In genomic region chr15:3581861-3582806, GRCm38 (mm10) we compare ENCODE assay signal across 8 mouse cellular contexts. TPM values are rescaled to one million over a fixed set of nuclear protein-coding genes. Genes with fewer than 3 reads are reported as not detected.
DNase-seq lines count a peak whose midpoint lies in the region; ATAC-seq and TF ChIP-seq lines count a peak whose summit lies in the region.

No protein-coding gene starts in this region.

- WGBS in embryonic facial prominence, embryonic 10.5 days, result 8% methylated on average over 34 of the region's 34 CpGs
- WGBS in intestine, postnatal 0 days, result under 1% methylated on average over 34 of the region's 34 CpGs

- H3K4me3 ChIP-seq in embryonic facial prominence, embryonic 10.5 days, result peak overlapping the region; percentile 77
- peak overlapping the region; percentile 79 for H3K4me3 ChIP-seq in intestine, postnatal 0 days (ENCODE audit: low read depth, low read length)

- H3K4me2 ChIP-seq in intestine, postnatal 0 days (replicated peaks; ENCODE audit: low read depth), result peak overlapping the region; percentile 71

- TF ChIP-seq CTCF in intestine, postnatal 0 days (IDR thresholded peaks at IDR 0.05; ENCODE audit: low read depth), result no peak

- intact Hi-C loops in left cerebral cortex, postnatal 36 days (cut with DNase I), result loop anchor here (2.0 to 5.0 kb wide), 4 partner anchors 141 to 1560 kb away; partner anchors contain the start of genes Oxct1 and Prkaa1

- DNase-seq in adrenal gland, postnatal 36 days, result peak; percentile 50 to 56
- DNase-seq in embryonic facial prominence, embryonic 10.5 days (ENCODE audit: low spot score), result peak; percentile 74
- peak; percentile 98 for DNase-seq in heart, adult 11 months
- peak; percentile 55 to 63 for DNase-seq in left cerebral cortex, postnatal 36 days (ENCODE audit: low spot score in 2 of 2)
- DNase-seq in mesoderm, embryonic 11.5 days (ENCODE audit: low read depth, low spot score), result peak; percentile 66
- peak; percentile 32 for DNase-seq in right cerebral cortex, postnatal 4 days

- H3K27me3 ChIP-seq in embryonic facial prominence, embryonic 10.5 days (replicated peaks; ENCODE audit: low read depth, poor library complexity, severe bottlenecking), result no peaks in the 10 kb centered on the region
- no peaks in the 10 kb centered on the region for H3K27me3 ChIP-seq in intestine, postnatal 0 days (replicated peaks; ENCODE audit: control insufficient read depth, insufficient read depth, low read length)

- H3K9me3 ChIP-seq in embryonic facial prominence, embryonic 10.5 days, result no peaks in the 10 kb centered on the region
- no peaks in the 10 kb centered on the region for H3K9me3 ChIP-seq in intestine, postnatal 0 days (ENCODE audit: control insufficient read depth)

- peaks cover 10% of the 10 kb centered on the region; the same call in 1 of the 2 replicates for H3K4me1 ChIP-seq in embryonic facial prominence, embryonic 10.5 days
- H3K4me1 ChIP-seq in intestine, postnatal 0 days (replicated peaks; ENCODE audit: control insufficient read depth, insufficient read depth, low read length), result peaks cover 20% of the 10 kb centered on the region; the same call in 1 of the 2 replicates

- H3K36me3 ChIP-seq in embryonic facial prominence, embryonic 10.5 days (replicated peaks), result no peaks in the 10 kb centered on the region
- no peaks in the 10 kb centered on the region for H3K36me3 ChIP-seq in intestine, postnatal 0 days (ENCODE audit: control insufficient read depth, insufficient read depth)

- peak overlapping the region; percentile 75 for H3K9ac ChIP-seq in intestine, postnatal 0 days (ENCODE audit: low read depth, low read length)

- ATAC-seq in intestine, postnatal 0 days, result peak; percentile 37
- no peak for ATAC-seq in CD4-positive, CD25-positive, alpha-beta regulatory T cell, adult 4 months

- H3K27ac ChIP-seq in embryonic facial prominence, embryonic 10.5 days (replicated peaks), result peak overlapping the region; percentile 70
- peak overlapping the region; percentile 98 for H3K27ac ChIP-seq in intestine, postnatal 0 days (ENCODE audit: low read depth, low read length)

RNA-seq across cellular contexts. Expression of gene Ghr, which starts 1.2 kb away (rescaled TPM):
- total RNA-seq in adrenal gland, postnatal 36 days (2021), result 100 to 1,000 TPM in 1 of 2 experiments, 10 to 100 TPM in 1; 92.4 to 171 TPM
- 11.3 and 12.7 TPM in 2 replicates for polyA plus RNA-seq in embryonic facial prominence, embryonic 10.5 days (2016; fragmentation: Nextera tagmentation; extraction: Ambion mirVana)
- polyA plus RNA-seq in intestine, postnatal 0 days (2015; fragmentation: Nextera tagmentation; extraction: Ambion mirVana), result 81.9 and 94.3 TPM in 2 replicates
- 10 to 100 TPM; 11.1 to 15.0 TPM for total RNA-seq in left cerebral cortex, postnatal 36 days (2021)
- not detected for polyA plus RNA-seq in CD4-positive, CD25-positive, alpha-beta regulatory T cell, adult 4 months (2017; shearing (Covaris generic))

Comparison
In these comparisons a context has a peak if more than half of its experiments do, and no peak if none do; other contexts are left out.
1. DNase-seq: peak in every context shown above with its lines; median percentile 98 in heart, adult 11 months; 74 in embryonic facial prominence, embryonic 10.5 days; 66 in mesoderm, embryonic 11.5 days; 59 in left cerebral cortex, postnatal 36 days; 53 in adrenal gland, postnatal 36 days; 32 in right cerebral cortex, postnatal 4 days.
2. RNA of gene Ghr, which starts 1.2 kb away (polyA plus RNA-seq): 81.9 to 94.3 TPM in intestine, postnatal 0 days and 11.3 to 12.7 TPM in embryonic facial prominence, embryonic 10.5 days; not detected in CD4-positive, CD25-positive, alpha-beta regulatory T cell, adult 4 months; every median in the first group is over 10 times any median in the second.